Mouse (Mus musculus): ENCODE measurements around the gene Myo16.

DNA sequence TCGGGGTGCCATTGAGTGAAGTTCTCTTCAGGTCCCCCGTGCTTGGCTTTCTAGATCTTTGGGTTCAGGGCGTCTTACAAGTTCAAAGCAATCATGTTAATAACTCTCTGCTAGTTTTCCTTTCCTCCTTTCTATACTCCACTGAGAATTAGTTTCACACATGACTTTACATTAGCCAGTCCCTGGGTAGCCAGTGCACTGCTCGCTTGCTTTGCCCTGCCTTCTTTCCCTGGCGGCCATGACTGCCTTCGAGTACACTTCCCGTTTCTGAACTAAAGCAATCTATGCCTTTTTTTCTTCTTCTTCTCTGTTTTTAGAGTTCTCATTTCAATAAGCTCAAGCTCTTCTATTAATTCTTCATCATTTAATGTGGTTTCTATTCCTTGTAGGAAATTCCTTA lies 365.6 kb downstream of the Myo16 start:
- TF ChIP-seq EP300 (IDR thresholded peaks at IDR 0.05; ENCODE audit: insufficient read depth, low read depth, low read length) (no peak), CTCF (IDR thresholded peaks at IDR 0.05) (no peak), POLR2A (IDR thresholded peaks at IDR 0.05; ENCODE audit: insufficient read depth, low read depth, low read length) (no peak)

Measured in heart, adult 2 months (tissue).